Mouse (Mus musculus) liver, postnatal 0 days (tissue): Measurements from ENCODE around the gene Gramd4. TPM values are rescaled to one million over a fixed set of nuclear protein-coding genes. Genes with fewer than 3 reads are reported as not detected.

ENCODE experiments used
- ATAC-seq: fragments of 200-750 bp; cut with Nextera tagmentation; 2 replicates; pipeline ENCODE4 v1.8.0; 2017; ENCODE audit warnings: mild to moderate bottlenecking, moderate library complexity
- DNase-seq: peaks from one replicate; pipeline ENCODE4 v3.0.0-alpha.2; 2016
- H3K27ac ChIP-seq: fragments of 300-500 bp; sonication (generic); 2 replicates; pipeline ENCODE4 v1.5.1; 2014; ENCODE audit warnings: antibody characterized with exemption, moderate library complexity, mild to moderate bottlenecking, low read depth
- H3K27me3 ChIP-seq: fragments of 300-500 bp; sonication (generic); 2 replicates; pipeline ENCODE4 v1.6.1; 2014; ENCODE audit warnings: low read length, control low read depth, mixed read lengths; ENCODE audit not compliant: insufficient read depth
- H3K36me3 ChIP-seq: fragments of 300-500 bp; sonication (generic); replicated peaks from 2 replicates; pipeline ENCODE4 v1.6.1; 2014; ENCODE audit warnings: mild to moderate bottlenecking, control low read depth, low read length, moderate library complexity, mixed read lengths; ENCODE audit not compliant: insufficient read depth
- H3K4me1 ChIP-seq: fragments of 300-500 bp; sonication (generic); 2 replicates; pipeline ENCODE4 v1.6.1; 2014; ENCODE audit warnings: antibody characterized with exemption, mild to moderate bottlenecking, control low read depth; ENCODE audit not compliant: insufficient read depth
- H3K4me2 ChIP-seq: fragments of 300-500 bp; sonication (generic); 2 replicates; pipeline ENCODE4 v1.6.1; 2014; ENCODE audit warnings: low read depth, mild to moderate bottlenecking, low read length, moderate library complexity, mixed read lengths
- H3K4me3 ChIP-seq: fragments of 300-500 bp; sonication (generic); 2 replicates; pipeline ENCODE4 v1.5.1; 2014; ENCODE audit warnings: low read depth, low read length
- H3K9ac ChIP-seq: fragments of 300-500 bp; sonication (generic); replicated peaks from 2 replicates; pipeline ENCODE4 v1.6.1; 2014; ENCODE audit warnings: mild to moderate bottlenecking, moderate library complexity
- H3K9me3 ChIP-seq: fragments of 300-500 bp; sonication (generic); 2 replicates; pipeline ENCODE4 v1.6.1; 2016; ENCODE audit warnings: mild to moderate bottlenecking, control low read depth, low read length, mixed read lengths
- CTCF ChIP-seq: sonication (generic); IDR thresholded peaks from 2 replicates; pipeline ENCODE4 v1.5.1; 2016; ENCODE audit warnings: antibody characterized with exemption, low read depth
- EP300 ChIP-seq: IDR thresholded peaks from 2 replicates; pipeline ENCODE4 v1.6.1; 2016; ENCODE audit warnings: antibody characterized with exemption, low read depth, mild to moderate bottlenecking
- WGBS: fragments of 180-500 bp; shearing (Covaris S2); extraction: QIAGEN DNeasy Blood & Tissue Kit; methylation state at CpG from one replicate; pipeline ENCODE4 v1.1.7; 2014; ENCODE audit not compliant: insufficient replicate concordance; 5-methylcytosine and 5-hydroxymethylcytosine counted together
- polyA plus RNA-seq: library from polyadenylated mRNA; unstranded; fragments of >200 nt; fragmentation: Nextera tagmentation; extraction: Ambion mirVana; gene quantifications from 2 replicates; pipeline ENCODE4 v1.2.1, GENCODE M21; 2015

Gramd4 gene
- polyA plus RNA-seq, 1 experiment from 2014 or later, result 3.7 TPM

DNA sequence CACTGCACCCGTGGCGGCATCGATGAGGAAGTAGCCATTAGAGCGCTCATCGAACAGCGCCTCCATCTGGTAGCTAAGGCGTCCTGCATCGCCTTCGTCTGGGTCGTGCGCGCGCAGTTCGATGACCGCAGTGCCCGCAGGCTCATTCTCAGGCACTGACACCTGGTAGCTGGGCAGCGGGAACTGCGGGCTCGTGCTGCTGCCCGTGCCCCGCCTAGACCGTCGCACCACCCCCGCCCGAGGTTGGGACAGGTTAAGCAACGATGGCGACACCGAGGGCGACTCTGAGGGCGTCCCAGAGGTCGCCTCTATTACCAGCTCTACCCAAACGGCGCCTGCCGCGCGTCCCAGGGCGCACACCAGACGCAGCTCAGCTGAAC is 24.7 kb upstream of the Gramd4 start:
- Histone ChIP-seq H3K4me3 (peak overlapping the region; percentile 48), H3K4me1 (peaks cover 18% of the 10 kb centered on the region), H3K9ac (no peak overlapping the region), H3K4me2 (peak overlapping the region; percentile 72), H3K9me3 (no peaks in the 10 kb centered on the region), H3K27ac (no peak overlapping the region), H3K36me3 (no peaks in the 10 kb centered on the region), H3K27me3 (peaks cover 42% of the 10 kb centered on the region)
- DNase-seq, result peak; percentile 52
- WGBS, result 3% methylated on average over 38 of the region's 38 CpGs
- peak; percentile 22; the same call in 1 of the 2 replicates for ATAC-seq
- TF ChIP-seq EP300, result no peak
- TF ChIP-seq CTCF, result peak; percentile 59

DNA sequence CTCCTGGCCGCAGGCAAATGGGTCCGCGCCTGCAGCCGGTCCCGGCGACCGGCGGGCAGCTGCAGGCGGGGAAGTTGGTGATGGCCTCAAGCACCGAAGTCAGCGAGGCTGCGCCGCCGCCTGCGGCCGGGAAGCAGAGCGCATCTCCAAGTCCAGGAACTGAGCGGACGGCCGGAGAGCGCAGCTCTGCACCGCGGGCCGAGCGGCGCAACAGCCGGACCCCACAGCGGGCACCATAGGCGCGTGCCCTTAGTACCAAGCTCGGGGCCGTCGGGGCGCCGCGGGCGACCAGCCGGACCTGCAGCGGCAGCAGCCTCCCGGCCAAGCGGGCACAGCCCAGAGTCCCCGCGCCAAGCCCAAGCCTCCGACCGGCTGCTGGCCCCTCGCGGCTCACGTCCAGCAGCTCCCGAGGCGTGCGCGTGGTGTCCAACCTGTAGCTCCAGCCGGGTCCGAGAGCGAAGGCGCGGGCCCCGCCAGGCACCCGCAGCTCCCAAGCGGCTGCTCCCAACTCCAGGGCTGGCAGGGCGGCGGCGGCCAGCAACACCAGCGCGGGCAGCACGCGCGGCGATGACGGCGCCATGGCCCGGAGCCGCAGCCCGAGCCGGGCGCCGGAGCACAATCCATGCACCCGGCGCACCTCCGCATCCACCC is 24.2 kb upstream of the Gramd4 start, which contains the start of gene Celsr1:
Gene Celsr1 (minus strand): TSS at position 587 of the 651 bp plus-strand sequence.
- no peaks in the 10 kb centered on the region for H3K36me3 ChIP-seq
- ATAC-seq (no peak), DNase-seq (no peak)
- TF ChIP-seq CTCF, result no peak
- TF ChIP-seq EP300, result no peak
- WGBS, result 2% methylated on average over 42 of the region's 80 CpGs
- H3K27ac ChIP-seq, result no peak within 1 kb of the TSS
- no peaks in the 10 kb centered on the region for H3K9me3 ChIP-seq
- H3K9ac ChIP-seq, result peak within 1 kb of the TSS; percentile 26; the same call in 1 of the 2 replicates
- peak within 1 kb of the TSS; percentile 72 for H3K4me2 ChIP-seq
- H3K27me3 ChIP-seq, result peaks cover 42% of the 10 kb centered on the region
- peaks cover 18% of the 10 kb centered on the region for H3K4me1 ChIP-seq
- H3K4me3 ChIP-seq, result peak within 1 kb of the TSS; percentile 48

DNA sequence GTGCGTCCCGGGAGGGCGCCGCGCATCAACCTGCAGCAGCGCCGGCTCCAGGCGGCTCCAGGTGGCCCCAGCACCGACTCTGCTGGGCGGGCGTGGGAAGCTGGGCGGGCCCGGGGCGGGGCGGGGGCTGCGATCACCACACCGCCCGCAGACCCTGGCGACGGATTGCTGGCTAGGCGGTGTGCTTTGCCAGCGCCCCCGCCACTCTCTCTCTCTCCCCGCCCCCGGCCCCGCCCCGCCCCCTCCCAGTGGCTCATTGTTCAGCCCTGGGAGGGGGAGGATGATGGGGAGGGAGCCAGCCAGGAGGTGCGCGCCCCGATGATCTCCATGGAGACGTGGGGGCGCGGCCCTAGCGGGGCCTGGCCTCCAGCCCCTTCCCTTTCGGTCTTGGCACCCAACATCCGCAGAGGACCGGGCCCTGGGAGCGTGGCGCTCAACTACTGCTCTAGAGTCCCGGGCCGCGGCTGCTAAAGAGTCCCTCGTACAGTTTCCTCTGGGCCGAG is 23.4 kb upstream of the Gramd4 start:
- H3K4me3 ChIP-seq, result peak overlapping the region; percentile 48
- H3K27ac ChIP-seq, result no peak overlapping the region
- TF ChIP-seq EP300, result no peak
- no peak for TF ChIP-seq CTCF
- under 1% methylated on average over 34 of the region's 44 CpGs for WGBS
- no peaks in the 10 kb centered on the region for H3K36me3 ChIP-seq
- H3K4me1 ChIP-seq, result peaks cover 18% of the 10 kb centered on the region
- peak overlapping the region; percentile 26; the same call in 1 of the 2 replicates for H3K9ac ChIP-seq
- H3K4me2 ChIP-seq, result peak overlapping the region; percentile 72
- H3K27me3 ChIP-seq, result peaks cover 44% of the 10 kb centered on the region
- no peaks in the 10 kb centered on the region for H3K9me3 ChIP-seq
- DNase-seq (peak; percentile 48), ATAC-seq (peak; percentile 33; the same call in 1 of the 2 replicates)

DNA sequence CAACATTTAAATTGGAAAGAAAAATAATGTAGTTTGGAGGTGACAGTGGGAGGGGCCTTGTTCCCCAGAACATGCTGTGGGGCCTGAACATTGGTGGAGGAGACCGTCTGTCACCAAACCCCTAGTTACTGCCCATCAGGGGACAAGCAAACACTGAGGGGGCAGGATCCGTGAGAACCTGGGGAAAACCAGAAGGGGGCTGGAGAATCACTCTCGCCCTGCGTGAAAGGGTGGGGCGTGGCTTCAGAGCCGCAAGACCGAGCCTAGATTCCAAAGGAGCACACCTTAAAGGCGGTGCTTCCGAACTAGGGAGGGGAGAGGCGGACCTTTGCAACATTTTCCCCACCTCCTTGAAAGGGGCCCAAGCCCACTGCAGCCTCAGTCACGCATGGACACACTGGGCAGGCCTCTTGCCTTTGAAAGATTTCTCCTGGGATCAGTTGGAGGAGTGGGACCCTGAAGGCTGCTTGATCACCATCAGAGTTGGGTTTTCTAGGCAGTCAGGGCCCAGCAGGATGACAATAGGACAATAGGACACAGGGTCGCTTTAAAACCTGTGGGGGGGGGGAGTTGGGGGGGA is 22.6 kb upstream of the Gramd4 start:
- Histone ChIP-seq H3K27ac (no peak overlapping the region), H3K4me3 (no peak overlapping the region), H3K36me3 (no peaks in the 10 kb centered on the region), H3K9ac (0 out of 2 replicates have a peak overlapping the region, but pooled peaks have one; percentile 26), H3K4me1 (peaks cover 18% of the 10 kb centered on the region), H3K9me3 (no peaks in the 10 kb centered on the region), H3K27me3 (peaks cover 52% of the 10 kb centered on the region), H3K4me2 (peak overlapping the region; percentile 72)
- 21% methylated on average over 12 of the region's 12 CpGs for WGBS
- TF ChIP-seq CTCF (no peak), EP300 (no peak)
- ATAC-seq (no peak), DNase-seq (no peak)

DNA sequence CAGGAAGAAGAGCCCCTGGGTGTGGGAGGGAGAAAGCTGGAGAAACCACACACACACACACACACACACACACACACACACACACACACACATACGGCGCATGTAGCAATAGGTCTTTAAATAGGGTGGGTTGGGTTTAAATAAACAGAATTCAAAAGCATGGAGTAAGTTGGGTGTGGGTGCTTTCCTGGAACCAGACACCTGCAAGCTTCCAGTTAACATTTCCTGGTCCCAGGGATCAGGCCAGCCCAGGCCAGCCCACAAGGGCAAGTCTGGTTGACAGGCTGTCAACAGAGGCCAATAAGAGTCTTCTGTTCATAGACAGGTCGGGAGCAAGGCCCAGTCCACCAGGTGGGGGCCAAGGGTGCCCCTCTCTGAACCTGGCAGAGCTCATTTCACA is 21.6 kb upstream of the Gramd4 start:
- no peak overlapping the region for H3K9ac ChIP-seq
- 46% methylated on average over 3 of the region's 3 CpGs for WGBS
- H3K36me3 ChIP-seq, result no peaks in the 10 kb centered on the region
- no peaks in the 10 kb centered on the region for H3K9me3 ChIP-seq
- DNase-seq, result no peak
- no peak overlapping the region for H3K27ac ChIP-seq
- H3K4me1 ChIP-seq, result peaks cover 18% of the 10 kb centered on the region
- H3K4me2 ChIP-seq, result no peak overlapping the region
- H3K4me3 ChIP-seq, result no peak overlapping the region
- peaks cover 57% of the 10 kb centered on the region for H3K27me3 ChIP-seq
- no peak for TF ChIP-seq CTCF
- no peak for TF ChIP-seq EP300
- ATAC-seq, result no peak

DNA sequence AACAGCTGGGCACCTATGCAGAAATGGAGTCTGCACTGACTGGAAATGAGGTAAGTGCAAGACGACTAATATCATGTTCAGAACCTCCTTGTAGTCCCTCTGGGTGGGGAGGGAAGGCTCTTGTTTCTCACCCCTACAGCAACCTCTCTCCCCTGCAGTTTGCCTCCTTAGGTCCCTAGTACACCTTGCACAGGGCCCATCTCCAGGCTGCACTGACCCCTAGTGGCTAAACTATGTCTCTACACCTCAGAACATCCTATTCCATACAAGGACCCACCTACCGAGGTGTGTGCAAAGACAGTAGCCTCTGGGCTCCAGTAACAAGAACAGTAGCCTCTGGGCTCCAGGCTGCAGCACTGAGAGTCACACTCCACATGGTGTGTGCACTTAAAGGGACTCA is 18.7 kb upstream of the Gramd4 start:
- ATAC-seq, result peak; percentile 77

More for the DNA sequence above, 18.7 kb upstream of the Gramd4 start:
- H3K9ac ChIP-seq, result no peak overlapping the region
- TF ChIP-seq EP300, result no peak
- peak; percentile 97 for TF ChIP-seq CTCF
- no peaks in the 10 kb centered on the region for H3K9me3 ChIP-seq
- WGBS, result 0% methylated on average over 2 of the region's 2 CpGs
- peaks cover 10% of the 10 kb centered on the region for H3K4me1 ChIP-seq
- DNase-seq, result peak; percentile 81
- no peaks in the 10 kb centered on the region for H3K36me3 ChIP-seq
- peaks cover 35% of the 10 kb centered on the region for H3K27me3 ChIP-seq
- no peak overlapping the region for H3K4me3 ChIP-seq
- H3K27ac ChIP-seq, result no peak overlapping the region
- no peak overlapping the region for H3K4me2 ChIP-seq
